Mouse (Mus musculus): ENCODE measurements around the gene Fnbp1. TPM values are rescaled to one million over a fixed set of nuclear protein-coding genes. Genes with fewer than 3 reads are reported as not detected.
A peak's percentile ranks its signal among the peaks of the same experiment; 100 is the strongest.

The Fnbp1 gene
- polyA plus RNA-seq, 1 experiment from 2014 or later = 19.4 TPM

- H3K4me1 ChIP-seq = no peaks in the 10 kb centered on the region
- no peaks in the 10 kb centered on the region for H3K27me3 ChIP-seq
- 81% methylated on average over 8 of the region's 8 CpGs for WGBS
- no peak overlapping the region for H3K4me2 ChIP-seq (replicated peaks)
- H3K36me3 ChIP-seq = peaks cover 23% of the 10 kb centered on the region
- no peak overlapping the region for H3K4me3 ChIP-seq
- H3K9me3 ChIP-seq = no peaks in the 10 kb centered on the region
- no peak for ATAC-seq (replicated peaks)
- H3K27ac ChIP-seq (replicated peaks) = no peak overlapping the region
- H3K9ac ChIP-seq (replicated peaks) = no peak overlapping the region
These were observed 143.2 kb downstream of the Fnbp1 start for GRCm38 (mm10) chr2:30998443-30999260.

GRCm38 (mm10) chr2:30995432-30995996 lies 146.3 kb downstream of the Fnbp1 start:
- Histone ChIP-seq H3K4me3 (no peak overlapping the region), H3K9ac (replicated peaks) (no peak overlapping the region), H3K27me3 (no peaks in the 10 kb centered on the region), H3K9me3 (no peaks in the 10 kb centered on the region), H3K27ac (replicated peaks) (no peak overlapping the region), H3K4me2 (replicated peaks) (no peak overlapping the region), H3K36me3 (peaks cover 5% of the 10 kb centered on the region; the same call in 1 of the 2 replicates), H3K4me1 (no peaks in the 10 kb centered on the region)
- no peak for ATAC-seq (replicated peaks)
- WGBS = 75% methylated on average over 11 of the region's 11 CpGs

GRCm38 (mm10) chr2:30994853-30995252 lies 147.0 kb downstream of the Fnbp1 start:
- H3K27me3 ChIP-seq = no peaks in the 10 kb centered on the region
- 95% methylated on average over 4 of the region's 4 CpGs for WGBS
- no peaks in the 10 kb centered on the region for H3K4me1 ChIP-seq
- H3K9me3 ChIP-seq = no peaks in the 10 kb centered on the region
- H3K36me3 ChIP-seq = no peaks in the 10 kb centered on the region
- H3K9ac ChIP-seq (replicated peaks) = no peak overlapping the region
- H3K27ac ChIP-seq (replicated peaks) = no peak overlapping the region
- ATAC-seq (replicated peaks) = no peak
- H3K4me2 ChIP-seq (replicated peaks) = no peak overlapping the region
- H3K4me3 ChIP-seq = no peak overlapping the region

- 88% methylated on average over 9 of the region's 9 CpGs for WGBS
- Histone ChIP-seq H3K4me2 (replicated peaks) (no peak overlapping the region), H3K9me3 (no peaks in the 10 kb centered on the region), H3K27ac (replicated peaks) (no peak overlapping the region), H3K4me1 (peaks cover 3% of the 10 kb centered on the region), H3K9ac (replicated peaks) (no peak overlapping the region), H3K27me3 (no peaks in the 10 kb centered on the region), H3K36me3 (no peaks in the 10 kb centered on the region), H3K4me3 (no peak overlapping the region)
- ATAC-seq (replicated peaks) = no peak
These were observed 151.6 kb downstream of the Fnbp1 start for GRCm38 (mm10) chr2:30990221-30990620.

GRCm38 (mm10) chr2:30985111-30986020 lies 156.4 kb downstream of the Fnbp1 start:
- H3K4me3 ChIP-seq = no peak overlapping the region
- H3K9me3 ChIP-seq = no peaks in the 10 kb centered on the region
- 30% methylated on average over 17 of the region's 17 CpGs for WGBS
- H3K4me2 ChIP-seq (replicated peaks) = no peak overlapping the region
- no peaks in the 10 kb centered on the region for H3K27me3 ChIP-seq
- H3K27ac ChIP-seq (replicated peaks) = no peak overlapping the region
- no peaks in the 10 kb centered on the region for H3K36me3 ChIP-seq
- H3K4me1 ChIP-seq = peaks cover 27% of the 10 kb centered on the region
- no peak for ATAC-seq (replicated peaks)
- H3K9ac ChIP-seq (replicated peaks) = no peak overlapping the region

- Histone ChIP-seq H3K27me3 (no peaks in the 10 kb centered on the region), H3K4me1 (peaks cover 27% of the 10 kb centered on the region), H3K9me3 (no peaks in the 10 kb centered on the region), H3K4me3 (peak overlapping the region; percentile 62), H3K27ac (replicated peaks) (no peak overlapping the region), H3K9ac (replicated peaks) (peak overlapping the region; percentile 79), H3K4me2 (replicated peaks) (peak overlapping the region; percentile 81), H3K36me3 (peaks cover 14% of the 10 kb centered on the region; the same call in 1 of the 2 replicates)
- 50% methylated on average over 7 of the region's 7 CpGs for WGBS
- no peak for ATAC-seq (replicated peaks)
These were observed 158.8 kb downstream of the Fnbp1 start for GRCm38 (mm10) chr2:30983024-30983423.

- H3K9me3 ChIP-seq = no peaks in the 10 kb centered on the region
These were observed 159.9 kb downstream of the Fnbp1 start, which contains the start of the genes BC005624 and Usp20 for GRCm38 (mm10) chr2:30981790-30982513. TSS of gene BC005624 (minus strand) at chr2:30982201. TSS of gene Usp20 (plus strand) at chr2:30982279.

More at GRCm38 (mm10) chr2:30981790-30982513, 159.9 kb downstream of the Fnbp1 start, which contains the start of the genes BC005624 and Usp20:
- H3K4me2 ChIP-seq (replicated peaks) = peak within 1 kb of the TSS; percentile 81
- H3K4me3 ChIP-seq = peak within 1 kb of the TSS; percentile 62
- WGBS = under 1% methylated on average over 66 of the region's 66 CpGs
- peaks cover 21% of the 10 kb centered on the region for H3K36me3 ChIP-seq
- H3K27me3 ChIP-seq = no peaks in the 10 kb centered on the region
- peak within 1 kb of the TSS; percentile 74 for H3K27ac ChIP-seq (replicated peaks)
- peak; percentile 99 for ATAC-seq (replicated peaks)
- H3K4me1 ChIP-seq = peaks cover 27% of the 10 kb centered on the region
- peak within 1 kb of the TSS; percentile 79 for H3K9ac ChIP-seq (replicated peaks)

Other genes with a start within 250 kb of the Fnbp1 start
- 2.2 and 2.7 TPM in 2 replicates for gene Ptges, start 212.1 kb downstream of the Fnbp1 start, polyA plus RNA-seq (2015; fragmentation: Nextera tagmentation; extraction: Ambion mirVana)
- gene Tor1b, start 189.0 kb downstream of the Fnbp1 start, polyA plus RNA-seq (2015; fragmentation: Nextera tagmentation; extraction: Ambion mirVana) = 23.6 and 23.7 TPM in 2 replicates
- gene Tor1a, start 174.1 kb downstream of the Fnbp1 start, polyA plus RNA-seq (2015; fragmentation: Nextera tagmentation; extraction: Ambion mirVana) = 102 and 103 TPM in 2 replicates
- 84.2 and 85.9 TPM in 2 replicates for gene BC005624, start 159.8 kb downstream of the Fnbp1 start, polyA plus RNA-seq (2015; fragmentation: Nextera tagmentation; extraction: Ambion mirVana)
- 38.8 and 39.8 TPM in 2 replicates for gene Usp20, start 159.7 kb downstream of the Fnbp1 start, polyA plus RNA-seq (2015; fragmentation: Nextera tagmentation; extraction: Ambion mirVana)
- 36.7 and 37.3 TPM in 2 replicates for gene Gpr107, start 10.3 kb upstream of the Fnbp1 start, polyA plus RNA-seq (2015; fragmentation: Nextera tagmentation; extraction: Ambion mirVana)
- 115 and 116 TPM in 2 replicates for gene Ncs1, start 103.8 kb upstream of the Fnbp1 start, polyA plus RNA-seq (2015; fragmentation: Nextera tagmentation; extraction: Ambion mirVana)
- gene Hmcn2, start 172.4 kb upstream of the Fnbp1 start, polyA plus RNA-seq (2015; fragmentation: Nextera tagmentation; extraction: Ambion mirVana) = 0.19 and 0.22 TPM in 2 replicates

Measured in forebrain, embryonic 15.5 days (tissue).